Mouse (Mus musculus) lung, adult 2 months (tissue): ENCODE data around the gene Zdhhc18.

Experiments used
- CTCF ChIP-seq: fragments of 200-500 bp; IDR thresholded peaks from 2 replicates; pipeline ENCODE4 v1.5.1; 2011; ENCODE audit warnings: mild to moderate bottlenecking, low read length, control low read depth; ENCODE audit not compliant: insufficient read depth
- POLR2A ChIP-seq: fragments of 200-500 bp; IDR thresholded peaks from 2 replicates; pipeline ENCODE4 v1.6.1; 2011; ENCODE audit warnings: low read depth, mild to moderate bottlenecking, control low read depth, low read length, borderline replicate concordance; ENCODE audit errors: extremely low read depth

GRCm38 (mm10) chr4:133607284-133607683 lies 42.7 kb downstream of the Zdhhc18 start:
- TF ChIP-seq CTCF, result no peak
- no peak for TF ChIP-seq POLR2A
